Mouse (Mus musculus) hindbrain, embryonic 11.5 days (tissue): ENCODE measurements around the gene Tagln. TPM values are rescaled to one million over a fixed set of nuclear protein-coding genes. Genes with fewer than 3 reads are reported as not detected.

ENCODE experiments used
- ATAC-seq: fragments of 200-750 bp; cut with Nextera tagmentation; 2 replicates; pipeline ENCODE4 v1.8.0; 2017; ENCODE audit warnings: mild to moderate bottlenecking, moderate TSS enrichment, moderate library complexity; ENCODE audit not compliant: low FRiP score
- DNase-seq: peaks from one replicate; pipeline ENCODE4 v3.0.0-alpha.2; 2015; ENCODE audit warnings: low spot score
- H3K27ac ChIP-seq: fragments of 300-500 bp; sonication (generic); 2 replicates; pipeline ENCODE4 v1.5.1; 2014; ENCODE audit warnings: mild to moderate bottlenecking, low read depth, low read length
- H3K27me3 ChIP-seq: fragments of 300-500 bp; sonication (generic); 2 replicates; pipeline ENCODE4 v1.6.1; 2014; ENCODE audit warnings: mild to moderate bottlenecking, low read length, moderate library complexity, mixed read lengths; ENCODE audit not compliant: control insufficient read depth, insufficient read depth
- H3K36me3 ChIP-seq: fragments of 300-500 bp; sonication (generic); 2 replicates; pipeline ENCODE4 v1.6.1; 2014; ENCODE audit warnings: mild to moderate bottlenecking, low read length, moderate library complexity, mixed read lengths; ENCODE audit not compliant: control insufficient read depth, insufficient read depth
- H3K4me1 ChIP-seq: fragments of 300-500 bp; sonication (generic); replicated peaks from 2 replicates; pipeline ENCODE4 v1.6.1; 2014; ENCODE audit warnings: low read length, mixed read lengths; ENCODE audit not compliant: control insufficient read depth, insufficient read depth
- H3K4me2 ChIP-seq: fragments of 300-500 bp; sonication (generic); replicated peaks from 2 replicates; pipeline ENCODE4 v1.6.1; 2014; ENCODE audit warnings: mild to moderate bottlenecking, low read depth, low read length
- H3K4me3 ChIP-seq: fragments of 300-500 bp; sonication (generic); 2 replicates; pipeline ENCODE4 v1.5.1; 2014; ENCODE audit warnings: low read depth, low read length
- H3K9ac ChIP-seq: fragments of 300-500 bp; sonication (generic); 2 replicates; pipeline ENCODE4 v1.6.1; 2014; ENCODE audit warnings: low read depth, low read length
- H3K9me3 ChIP-seq: fragments of 300-500 bp; sonication (generic); 2 replicates; pipeline ENCODE4 v1.6.1; 2016; ENCODE audit warnings: low read length; ENCODE audit not compliant: control insufficient read depth
- WGBS: fragments of 180-500 bp; shearing (Covaris S2); extraction: QIAGEN DNeasy Blood & Tissue Kit; methylation state at CpG from one replicate; pipeline ENCODE4 v1.1.7; 2014; 5-methylcytosine and 5-hydroxymethylcytosine counted together
- polyA plus RNA-seq: library from polyadenylated mRNA; unstranded; fragments of >200 nt; fragmentation: Nextera tagmentation; extraction: Ambion mirVana; gene quantifications from 2 replicates; pipeline ENCODE4 v1.2.1, GENCODE M21; 2014

The Tagln gene
- polyA plus RNA-seq, 1 experiment from 2014 or later = 28.8 TPM

DNA sequence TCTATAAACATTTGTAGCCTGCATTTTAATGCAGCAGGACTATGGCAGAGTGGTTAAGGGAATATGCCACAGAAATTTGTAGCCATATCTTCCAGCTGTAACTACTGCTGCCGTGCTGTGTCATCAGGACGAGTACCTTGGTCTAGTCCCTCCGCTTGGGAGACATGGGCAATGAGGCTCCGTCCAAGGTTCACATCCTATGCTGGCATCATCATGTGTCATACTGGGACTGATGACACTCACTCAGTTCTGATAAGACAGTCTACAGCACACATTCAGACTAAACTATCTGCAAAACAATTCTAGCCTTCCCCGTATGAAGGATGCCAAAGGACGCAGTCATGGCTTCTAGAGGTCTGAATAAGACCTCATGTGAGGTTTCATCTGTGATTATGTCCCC is 27.7 kb upstream of the Tagln start:
- no peak overlapping the region for H3K4me3 ChIP-seq
- no peak overlapping the region for H3K9ac ChIP-seq
- H3K27ac ChIP-seq = no peak overlapping the region
- no peaks in the 10 kb centered on the region for H3K4me1 ChIP-seq
- no peaks in the 10 kb centered on the region for H3K27me3 ChIP-seq
- no peak for DNase-seq
- H3K9me3 ChIP-seq = no peaks in the 10 kb centered on the region
- H3K4me2 ChIP-seq = no peak overlapping the region
- ATAC-seq = no peak
- H3K36me3 ChIP-seq = peaks cover 10% of the 10 kb centered on the region; the same call in 1 of the 2 replicates
- WGBS = 94% methylated on average over 6 of the region's 6 CpGs

- Histone ChIP-seq H3K4me2 (no peak overlapping the region), H3K27ac (no peak overlapping the region), H3K9ac (no peak overlapping the region), H3K27me3 (no peaks in the 10 kb centered on the region), H3K4me1 (no peaks in the 10 kb centered on the region), H3K4me3 (no peak overlapping the region), H3K9me3 (no peaks in the 10 kb centered on the region), H3K36me3 (peaks cover 10% of the 10 kb centered on the region; the same call in 1 of the 2 replicates)
- ATAC-seq (no peak), DNase-seq (no peak)
- 83% methylated on average over 2 of the region's 2 CpGs for WGBS
Observed at GRCm38 (mm10) chr9:45961855-45962254, 26.0 kb upstream of the Tagln start.

GRCm38 (mm10) chr9:45959661-45960060 is 23.8 kb upstream of the Tagln start:
- H3K4me2 ChIP-seq = no peak overlapping the region
- H3K27ac ChIP-seq = no peak overlapping the region
- DNase-seq = no peak
- 0 out of 2 replicates have a peak, but pooled peaks cover 3% of the 10 kb centered on the region for H3K36me3 ChIP-seq
- H3K4me1 ChIP-seq = no peaks in the 10 kb centered on the region
- H3K27me3 ChIP-seq = no peaks in the 10 kb centered on the region
- H3K9ac ChIP-seq = no peak overlapping the region
- no peak for ATAC-seq
- 86% methylated on average over 7 of the region's 7 CpGs for WGBS
- no peaks in the 10 kb centered on the region for H3K9me3 ChIP-seq
- no peak overlapping the region for H3K4me3 ChIP-seq

DNA sequence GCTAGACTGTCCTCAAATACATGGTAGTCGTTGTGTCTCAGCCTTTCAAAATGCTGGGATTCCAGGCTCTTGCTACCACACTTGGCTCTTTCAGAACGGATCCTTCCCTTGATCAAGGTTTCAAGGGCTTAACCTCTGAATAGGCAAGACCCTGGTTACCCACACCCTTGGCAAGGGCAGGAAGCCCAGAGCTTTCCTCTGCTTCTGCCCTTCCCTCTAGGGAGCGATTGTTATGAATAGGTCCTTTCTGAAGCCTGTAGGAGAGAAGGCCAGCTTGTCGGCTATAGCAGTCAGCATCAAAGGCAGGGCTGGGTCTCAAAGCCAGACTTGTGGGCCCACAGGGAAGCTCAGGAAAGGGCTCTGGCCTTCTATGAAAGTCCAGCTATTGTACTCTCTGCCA is 23.0 kb upstream of the Tagln start:
- Histone ChIP-seq H3K27me3 (no peaks in the 10 kb centered on the region), H3K4me1 (no peaks in the 10 kb centered on the region), H3K4me2 (no peak overlapping the region), H3K9ac (no peak overlapping the region), H3K36me3 (no peaks in the 10 kb centered on the region), H3K9me3 (no peaks in the 10 kb centered on the region), H3K27ac (no peak overlapping the region), H3K4me3 (no peak overlapping the region)
- 54% methylated on average over 4 of the region's 4 CpGs for WGBS
- ATAC-seq = no peak
- no peak for DNase-seq

DNA sequence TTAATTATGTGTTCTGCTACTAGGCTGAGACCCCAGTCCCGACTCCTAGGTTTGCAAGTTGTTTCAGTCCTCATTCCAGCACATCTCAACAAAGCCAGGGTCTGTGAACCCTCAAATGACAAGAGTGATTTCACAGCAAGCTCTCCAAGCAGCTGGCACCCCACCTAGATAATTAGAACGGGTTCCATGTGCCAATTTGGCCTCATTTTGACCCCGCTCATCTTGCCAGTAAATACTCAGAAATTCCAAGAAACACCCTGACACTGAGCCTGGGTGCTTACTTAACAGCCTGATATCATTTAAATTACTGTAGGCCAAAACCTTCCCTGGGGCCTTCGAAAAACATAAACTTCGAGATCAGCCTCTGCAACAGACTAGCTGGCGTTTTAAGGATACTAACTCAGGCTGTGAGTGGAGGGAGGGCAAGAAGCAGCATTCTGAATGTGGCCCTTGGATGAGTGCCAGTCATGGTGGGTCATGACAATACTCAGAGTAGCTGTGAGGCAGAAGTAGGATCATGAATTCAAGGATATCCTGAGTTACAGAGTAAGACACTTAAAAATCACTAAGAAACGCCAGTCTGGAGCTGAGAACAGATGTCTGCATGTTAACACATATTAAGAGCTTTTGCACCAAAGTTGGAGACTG is 22.3 kb upstream of the Tagln start:
- no peak overlapping the region for H3K4me3 ChIP-seq
- WGBS = 74% methylated on average over 7 of the region's 7 CpGs

GRCm38 (mm10) chr9:45955107-45955963 is 19.5 kb upstream of the Tagln start, which contains the start of gene Sidt2:
Gene Sidt2, minus strand, starts transcription at chr9:45955258.
- peak within 1 kb of the TSS; percentile 79 for H3K27ac ChIP-seq
- WGBS = under 1% methylated on average over 47 of the region's 48 CpGs
- H3K9me3 ChIP-seq = no peaks in the 10 kb centered on the region
- no peaks in the 10 kb centered on the region for H3K27me3 ChIP-seq
- H3K9ac ChIP-seq = peak within 1 kb of the TSS; percentile 87
- peak; percentile 94 for ATAC-seq
- H3K36me3 ChIP-seq = no peaks in the 10 kb centered on the region
- peak; percentile 90 for DNase-seq
- peak within 1 kb of the TSS; percentile 87 for H3K4me3 ChIP-seq
- no peaks in the 10 kb centered on the region for H3K4me1 ChIP-seq
- peak within 1 kb of the TSS; percentile 96 for H3K4me2 ChIP-seq

More for the DNA sequence above, 22.3 kb upstream of the Tagln start:
- H3K4me2 ChIP-seq = no peak overlapping the region
- H3K9me3 ChIP-seq = no peaks in the 10 kb centered on the region
- H3K9ac ChIP-seq = no peak overlapping the region
- DNase-seq (no peak), ATAC-seq (no peak)
- no peaks in the 10 kb centered on the region for H3K36me3 ChIP-seq
- no peaks in the 10 kb centered on the region for H3K4me1 ChIP-seq
- H3K27me3 ChIP-seq = no peaks in the 10 kb centered on the region
- no peak overlapping the region for H3K27ac ChIP-seq

- ATAC-seq (peak; percentile 63), DNase-seq (peak; percentile 66)
- Histone ChIP-seq H3K36me3 (no peaks in the 10 kb centered on the region), H3K27me3 (no peaks in the 10 kb centered on the region), H3K4me2 (peak overlapping the region; percentile 96), H3K4me1 (no peaks in the 10 kb centered on the region), H3K27ac (peak overlapping the region; percentile 79), H3K4me3 (peak overlapping the region; percentile 87), H3K9ac (peak overlapping the region; percentile 87), H3K9me3 (no peaks in the 10 kb centered on the region)
- WGBS = under 1% methylated on average over 46 of the region's 63 CpGs
Observed at GRCm38 (mm10) chr9:45954294-45955106, 18.6 kb upstream of the Tagln start.

- Histone ChIP-seq H3K9ac (peak overlapping the region; percentile 87), H3K27ac (no peak overlapping the region), H3K4me3 (peak overlapping the region; percentile 87), H3K4me2 (peak overlapping the region; percentile 96), H3K36me3 (no peaks in the 10 kb centered on the region), H3K27me3 (no peaks in the 10 kb centered on the region), H3K4me1 (no peaks in the 10 kb centered on the region), H3K9me3 (no peaks in the 10 kb centered on the region)
- DNase-seq (no peak), ATAC-seq (no peak)
- 64% methylated on average over 13 of the region's 13 CpGs for WGBS
Observed at GRCm38 (mm10) chr9:45953511-45954293, 17.8 kb upstream of the Tagln start.
